Mouse (Mus musculus) spleen, adult 2 months (tissue): ENCODE measurements around the gene B9d2. TPM values are rescaled to one million over a fixed set of nuclear protein-coding genes. Genes with fewer than 3 reads are reported as not detected.

Experiments used
- DNase-seq, 2 experiments: peaks; one replicate each; pipeline versions ENCODE4 v3.0.0 to v3.0.0-alpha.2; 2012 to 2021; ENCODE audit warnings: low spot score in 2 of 2, low read depth in 1 of 2
- H3K27ac ChIP-seq: fragments of 200-500 bp; 2 replicates; pipeline ENCODE4 v1.5.1; 2012; ENCODE audit warnings: low read length, inconsistent platforms; ENCODE audit not compliant: insufficient read depth
- H3K27me3 ChIP-seq: fragments of 200-500 bp; 2 replicates; pipeline ENCODE4 v1.6.1; 2012; ENCODE audit warnings: mild to moderate bottlenecking, moderate library complexity, low read length, inconsistent platforms; ENCODE audit not compliant: control insufficient read depth, insufficient read depth
- H3K36me3 ChIP-seq: fragments of 200-500 bp; 2 replicates; pipeline ENCODE4 v1.6.1; 2012; ENCODE audit warnings: mild to moderate bottlenecking, low read length, inconsistent platforms; ENCODE audit not compliant: control insufficient read depth, insufficient read depth
- H3K4me1 ChIP-seq: fragments of 200-500 bp; 2 replicates; pipeline ENCODE4 v1.6.1; 2011; ENCODE audit warnings: inconsistent platforms; ENCODE audit not compliant: control insufficient read depth, insufficient read depth, insufficient read length
- H3K4me3 ChIP-seq: fragments of 200-500 bp; 2 replicates; pipeline ENCODE4 v1.5.1; 2011; ENCODE audit warnings: mild to moderate bottlenecking, inconsistent platforms; ENCODE audit not compliant: insufficient read depth, insufficient read length; ENCODE audit errors: extremely low read depth
- CTCF ChIP-seq: fragments of 200-500 bp; IDR thresholded peaks from 2 replicates; pipeline ENCODE4 v1.5.1; 2011; ENCODE audit warnings: mild to moderate bottlenecking, inconsistent platforms; ENCODE audit not compliant: insufficient read depth, insufficient read length, insufficient replicate concordance; ENCODE audit errors: extremely low read depth
- POLR2A ChIP-seq: fragments of 200-500 bp; IDR thresholded peaks from 2 replicates; pipeline ENCODE4 v1.6.1; 2011; ENCODE audit warnings: low read depth, low read length, inconsistent platforms
- WGBS: fragments of 180-500 bp; shearing (Covaris S2); methylation state at CpG from one replicate; pipeline ENCODE4 v1.1.7; 2018; 5-methylcytosine and 5-hydroxymethylcytosine counted together
- polyA plus RNA-seq: library from polyadenylated mRNA; depleted of rRNA; stranded (reverse); fragments of >200 nt; gene quantifications from 2 replicates; pipeline ENCODE4 v1.2.3, GENCODE M21; 2012

B9d2 gene
- polyA plus RNA-seq, 1 experiment, result 72.0 TPM

- 41% methylated on average over 10 of the region's 10 CpGs for WGBS
- no peaks in the 10 kb centered on the region for H3K27me3 ChIP-seq
- DNase-seq, result no peak
Measured at GRCm38 (mm10) chr7:25657785-25658184, 22.8 kb upstream of the B9d2 start.

GRCm38 (mm10) chr7:25658657-25659472 lies 21.7 kb upstream of the B9d2 start, which contains the start of the genes Bckdha and Exosc5:
TSS of gene Bckdha (minus strand) at chr7:25658981.
TSS of gene Exosc5 (plus strand) at chr7:25659164.
- Histone ChIP-seq H3K27me3 (no peaks in the 10 kb centered on the region), H3K4me3 (peak within 1 kb of the TSS; percentile 92), H3K4me1 (peaks cover 4% of the 10 kb centered on the region; the same call in 1 of the 2 replicates), H3K27ac (peak within 1 kb of the TSS; percentile 79), H3K36me3 (peaks cover 6% of the 10 kb centered on the region)
- WGBS, result under 1% methylated on average over 50 of the region's 50 CpGs
- TF ChIP-seq POLR2A, result peak; percentile 48; the same call in 1 of the 2 replicates
- no peak for TF ChIP-seq CTCF
- DNase-seq, result peak; percentile 99 to 100

More at GRCm38 (mm10) chr7:25657785-25658184, 22.8 kb upstream of the B9d2 start:
- Histone ChIP-seq H3K27ac (no peak overlapping the region), H3K36me3 (peaks cover 1% of the 10 kb centered on the region; the same call in 1 of the 2 replicates), H3K4me3 (peak overlapping the region; percentile 78), H3K4me1 (peaks cover 4% of the 10 kb centered on the region; the same call in 1 of the 2 replicates)
- TF ChIP-seq CTCF (no peak), POLR2A (no peak)

- H3K4me3 ChIP-seq, result no peak overlapping the region
- no peaks in the 10 kb centered on the region for H3K27me3 ChIP-seq
- no peaks in the 10 kb centered on the region for H3K4me1 ChIP-seq
- peaks cover 45% of the 10 kb centered on the region for H3K36me3 ChIP-seq
- WGBS, result 93% methylated on average over 8 of the region's 8 CpGs
- DNase-seq, result no peak
- H3K27ac ChIP-seq, result no peak overlapping the region
- TF ChIP-seq CTCF, result no peak
- no peak for TF ChIP-seq POLR2A
Measured at GRCm38 (mm10) chr7:25666381-25666780, 14.2 kb upstream of the B9d2 start.

- TF ChIP-seq CTCF, result no peak
- no peak for TF ChIP-seq POLR2A
- Histone ChIP-seq H3K27ac (no peak overlapping the region), H3K36me3 (peaks cover 38% of the 10 kb centered on the region), H3K4me1 (no peaks in the 10 kb centered on the region), H3K27me3 (no peaks in the 10 kb centered on the region), H3K4me3 (no peak overlapping the region)
- WGBS, result 92% methylated on average over 10 of the region's 10 CpGs
- DNase-seq, result no peak
Measured at GRCm38 (mm10) chr7:25669158-25669557, 11.4 kb upstream of the B9d2 start.

GRCm38 (mm10) chr7:25669631-25670030 lies 10.9 kb upstream of the B9d2 start:
- Histone ChIP-seq H3K4me1 (0 out of 2 replicates have a peak, but pooled peaks cover 3% of the 10 kb centered on the region), H3K36me3 (peaks cover 33% of the 10 kb centered on the region), H3K27ac (no peak overlapping the region), H3K27me3 (no peaks in the 10 kb centered on the region), H3K4me3 (no peak overlapping the region)
- TF ChIP-seq POLR2A, result no peak
- no peak for TF ChIP-seq CTCF
- DNase-seq, result no peak
- WGBS, result 93% methylated on average over 9 of the region's 9 CpGs

GRCm38 (mm10) chr7:25670096-25670495 lies 10.5 kb upstream of the B9d2 start:
- peaks cover 30% of the 10 kb centered on the region for H3K36me3 ChIP-seq
- H3K4me3 ChIP-seq, result no peak overlapping the region
- TF ChIP-seq CTCF (no peak), POLR2A (no peak)
- H3K27ac ChIP-seq, result no peak overlapping the region
- H3K4me1 ChIP-seq, result 0 out of 2 replicates have a peak, but pooled peaks cover 7% of the 10 kb centered on the region
- DNase-seq, result no peak
- peaks cover 2% of the 10 kb centered on the region; the same call in 1 of the 2 replicates for H3K27me3 ChIP-seq
- WGBS, result 87% methylated on average over 4 of the region's 4 CpGs

GRCm38 (mm10) chr7:25671686-25672085 lies 8.9 kb upstream of the B9d2 start:
- H3K27ac ChIP-seq, result no peak overlapping the region
- no peak for DNase-seq
- TF ChIP-seq CTCF, result no peak
- no peak for TF ChIP-seq POLR2A
- 0 out of 2 replicates have a peak, but pooled peaks cover 8% of the 10 kb centered on the region for H3K4me1 ChIP-seq
- H3K27me3 ChIP-seq, result peaks cover 2% of the 10 kb centered on the region; the same call in 1 of the 2 replicates
- no peak overlapping the region for H3K4me3 ChIP-seq
- WGBS, result 74% methylated on average over 2 of the region's 2 CpGs
- peaks cover 15% of the 10 kb centered on the region for H3K36me3 ChIP-seq
